Mouse (Mus musculus) left cerebral cortex, adult 2 months (tissue): ENCODE data around the gene Slc11a1. TPM values are rescaled to one million over a fixed set of nuclear protein-coding genes. Genes with fewer than 3 reads are reported as not detected.

Experiments used
- DNase-seq, 2 experiments: peaks; one replicate each; pipeline ENCODE4 v3.0.0; 2021 to 2022; ENCODE audit warnings: low spot score in 2 of 2, mixed read lengths in 1 of 2; ENCODE audit errors: extremely low spot score in 1 of 2
- H3K27ac ChIP-seq: fragments of 200-600 bp; 2 replicates; pipeline ENCODE4 v1.8.1; 2022
- H3K4me3 ChIP-seq: fragments of 200-600 bp; 2 replicates; pipeline ENCODE4 v1.8.1; 2022
- CTCF ChIP-seq: fragments of 200-600 bp; IDR thresholded peaks from 2 replicates; pipeline ENCODE4 v1.8.1; 2022; ENCODE audit warnings: antibody characterized with exemption, mild to moderate bottlenecking, moderate library complexity
- intact Hi-C: fragments of 180-260 bp; cut with DNase I; formaldehyde crosslinking; loops from one replicate; pipeline ENCODE4 v1.15.1; 2025
- total RNA-seq, 2 experiments: library from RNA; stranded (reverse); gene quantifications; 2 replicates each; pipeline ENCODE4 v1.2.3; 2021

Slc11a1 gene
- total RNA-seq, 2 experiments from 2014 or later = 5.0 to 5.4 TPM

GRCm38 (mm10) chr1:74397919-74398451 is 23.0 kb downstream of the Slc11a1 start:
- DNase-seq = peak; percentile 47 to 52
- Histone ChIP-seq H3K4me3 (peak overlapping the region; percentile 49), H3K27ac (peak overlapping the region; percentile 77)
- TF ChIP-seq CTCF = peak; percentile 70
- intact Hi-C loops = loop anchor here (1.0 kb wide), 1 partner anchor 52 kb away; no protein-coding TSS in a partner anchor

GRCm38 (mm10) chr1:74400531-74400930 is 25.5 kb downstream of the Slc11a1 start:
- no peak for TF ChIP-seq CTCF
- Histone ChIP-seq H3K27ac (no peak overlapping the region), H3K4me3 (no peak overlapping the region)
- DNase-seq = no peak
- intact Hi-C loops = no loop called here

- no peak for DNase-seq
- intact Hi-C loops = no loop called here
- H3K27ac ChIP-seq = no peak overlapping the region
- TF ChIP-seq CTCF = no peak
- no peak overlapping the region for H3K4me3 ChIP-seq
Observed at GRCm38 (mm10) chr1:74401015-74401702, 26.2 kb downstream of the Slc11a1 start.

GRCm38 (mm10) chr1:74404206-74404605 is 29.2 kb downstream of the Slc11a1 start:
- intact Hi-C loops = no loop called here
- no peak overlapping the region for H3K27ac ChIP-seq
- DNase-seq = no peak
- no peak for TF ChIP-seq CTCF
- no peak overlapping the region for H3K4me3 ChIP-seq

GRCm38 (mm10) chr1:74408589-74409504 is 33.9 kb downstream of the Slc11a1 start, which contains the start of gene Vil1:
Gene Vil1, plus strand, starts transcription at chr1:74409376.
- no peak for DNase-seq
- Histone ChIP-seq H3K4me3 (no peak within 1 kb of the TSS), H3K27ac (no peak within 1 kb of the TSS)
- no peak for TF ChIP-seq CTCF
- intact Hi-C loops = no loop called here

GRCm38 (mm10) chr1:74411753-74412325 is 36.8 kb downstream of the Slc11a1 start:
- DNase-seq = no peak
- Histone ChIP-seq H3K4me3 (no peak overlapping the region), H3K27ac (no peak overlapping the region)
- intact Hi-C loops = no loop called here
- no peak for TF ChIP-seq CTCF

GRCm38 (mm10) chr1:74412711-74413110 is 37.7 kb downstream of the Slc11a1 start:
- H3K27ac ChIP-seq = no peak overlapping the region
- no peak for TF ChIP-seq CTCF
- intact Hi-C loops = no loop called here
- DNase-seq = no peak
- no peak overlapping the region for H3K4me3 ChIP-seq

- DNase-seq = no peak
- TF ChIP-seq CTCF = no peak
- Histone ChIP-seq H3K4me3 (no peak overlapping the region), H3K27ac (no peak overlapping the region)
- intact Hi-C loops = no loop called here
Observed at GRCm38 (mm10) chr1:74415143-74415542, 40.1 kb downstream of the Slc11a1 start.

- no peak overlapping the region for H3K4me3 ChIP-seq
- DNase-seq = no peak
- intact Hi-C loops = no loop called here
- no peak overlapping the region for H3K27ac ChIP-seq
- no peak for TF ChIP-seq CTCF
Observed at GRCm38 (mm10) chr1:74418747-74419439, 43.9 kb downstream of the Slc11a1 start.

- intact Hi-C loops = no loop called here
- Histone ChIP-seq H3K27ac (no peak overlapping the region), H3K4me3 (no peak overlapping the region)
- DNase-seq = no peak
- no peak for TF ChIP-seq CTCF
Observed at GRCm38 (mm10) chr1:74419440-74419794, 44.4 kb downstream of the Slc11a1 start.

GRCm38 (mm10) chr1:74423147-74423546 is 48.2 kb downstream of the Slc11a1 start:
- no peak for TF ChIP-seq CTCF
- intact Hi-C loops = no loop called here
- H3K27ac ChIP-seq = no peak overlapping the region
- DNase-seq = no peak
- H3K4me3 ChIP-seq = no peak overlapping the region
